Mouse (Mus musculus): ENCODE measurements around the gene Mthfd1l.
"Not testable (repeated sequence)": the region's sequence is repeated elsewhere in the genome, so short reads cannot be mapped to it uniquely, and the experiment has no call there.

DNA sequence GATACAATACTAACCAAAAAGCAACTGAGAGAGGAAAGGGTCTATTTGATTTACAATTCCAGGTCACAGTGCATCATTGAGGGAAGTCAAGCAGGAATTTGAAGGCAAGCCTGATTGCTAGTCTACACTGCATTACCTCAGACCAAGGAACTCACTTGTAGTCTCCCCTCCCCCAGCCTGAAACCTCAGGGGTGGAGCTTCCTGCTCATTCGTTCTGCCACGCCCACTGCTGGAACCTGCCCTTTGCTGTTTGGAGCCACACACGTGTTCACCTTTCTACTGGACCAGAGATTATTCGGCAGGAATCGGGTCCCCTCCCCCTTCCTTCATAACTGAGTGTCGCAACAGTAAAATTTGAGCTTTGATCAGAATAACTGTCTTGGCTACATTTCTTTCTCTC, 230.7 kb downstream of the Mthfd1l start:
- not testable (repeated sequence) for TF ChIP-seq POLR2A (IDR thresholded peaks at IDR 0.05; ENCODE audit: low read depth, low read length); CTCF (IDR thresholded peaks at IDR 0.05; ENCODE audit: extremely low read depth, insufficient read depth, insufficient read length, insufficient replicate concordance)
